Mouse (Mus musculus) heart, adult 9 months (tissue): Measurements from ENCODE around the gene Spint5.
"Not testable (repeated sequence)": the region's sequence is repeated elsewhere in the genome, so short reads cannot be mapped to it uniquely, and the experiment has no call there.

Experiments
- DNase-seq, 2 experiments: peaks; one replicate each; pipeline ENCODE4 v3.0.0; 2022; ENCODE audit warnings: low spot score in 2 of 2

Spint5 gene

GRCm38 (mm10) chr2:164715005-164715404, at the start of gene Spint5:
Gene Spint5, plus strand, starts transcription at chr2:164715305.
- DNase-seq = no peak

GRCm38 (mm10) chr2:164670261-164670660, 44.8 kb upstream of the Spint5 start:
- no peak for DNase-seq

GRCm38 (mm10) chr2:164670938-164671337, 44.2 kb upstream of the Spint5 start:
- no peak for DNase-seq

- no peak for DNase-seq
Measured at GRCm38 (mm10) chr2:164673987-164674386, 41.1 kb upstream of the Spint5 start, which contains the start of gene Wfdc11. Gene Wfdc11, minus strand, starts transcription at chr2:164674087.

- DNase-seq = no peak
Measured at GRCm38 (mm10) chr2:164676103-164676502, 39.0 kb upstream of the Spint5 start.

GRCm38 (mm10) chr2:164676916-164677685, 38.0 kb upstream of the Spint5 start:
- no peak for DNase-seq

GRCm38 (mm10) chr2:164678848-164679625, 36.1 kb upstream of the Spint5 start:
- peak; percentile 21 to 32 for DNase-seq

- DNase-seq = no peak
Measured at GRCm38 (mm10) chr2:164679906-164680305, 35.2 kb upstream of the Spint5 start.

GRCm38 (mm10) chr2:164684807-164685206, 30.3 kb upstream of the Spint5 start, which contains the start of gene Wfdc13:
Gene Wfdc13, plus strand, starts transcription at chr2:164685107.
- DNase-seq = no peak

- no peak for DNase-seq
Measured at GRCm38 (mm10) chr2:164698201-164698600, 16.9 kb upstream of the Spint5 start, which contains the start of gene Spint4. Gene Spint4, plus strand, starts transcription at chr2:164698501.

GRCm38 (mm10) chr2:164700959-164701358, 14.1 kb upstream of the Spint5 start:
- DNase-seq = no peak

- DNase-seq = no peak
Measured at GRCm38 (mm10) chr2:164701761-164702160, 13.3 kb upstream of the Spint5 start.

- DNase-seq = no peak
Measured at GRCm38 (mm10) chr2:164704235-164704634, 10.9 kb upstream of the Spint5 start.

GRCm38 (mm10) chr2:164705328-164705727, 9.8 kb upstream of the Spint5 start:
- no peak for DNase-seq

GRCm38 (mm10) chr2:164705991-164706390, 9.1 kb upstream of the Spint5 start:
- no peak for DNase-seq

GRCm38 (mm10) chr2:164716194-164716786, 1.2 kb downstream of the Spint5 start:
- not testable (repeated sequence) for DNase-seq

GRCm38 (mm10) chr2:164723276-164723675, 8.2 kb downstream of the Spint5 start:
- DNase-seq = no peak

GRCm38 (mm10) chr2:164725895-164726619, 11.0 kb downstream of the Spint5 start:
- peak; percentile 23 to 39 for DNase-seq

GRCm38 (mm10) chr2:164731719-164732118, 16.6 kb downstream of the Spint5 start:
- no peak for DNase-seq

- no peak for DNase-seq
Measured at GRCm38 (mm10) chr2:164733259-164733658, 18.2 kb downstream of the Spint5 start.

GRCm38 (mm10) chr2:164734839-164735238, 19.7 kb downstream of the Spint5 start:
- DNase-seq = no peak

GRCm38 (mm10) chr2:164735446-164735845, 20.3 kb downstream of the Spint5 start:
- no peak for DNase-seq
